ENCODE assay signal across 9 mouse cellular contexts in genomic region chr9:21463766-21464564, GRCm38 (mm10). TPM values are rescaled to one million over a fixed set of nuclear protein-coding genes. Genes with fewer than 3 reads are reported as not detected.
DNase-seq lines count a peak whose midpoint lies in the region; ATAC-seq and TF ChIP-seq lines count a peak whose summit lies in the region.
"Had no signal": no experiment of that assay in that cellular context is flagged by ENCODE, and none has a peak within 500 bp of the region (broad histone marks: within the 10 kb centered on the region; RNA-seq: fewer than 3 reads in every experiment).

No protein-coding gene starts in this region.

- no peak for DNase-seq in forebrain, embryonic 11.5 days (ENCODE audit: low spot score)
- DNase-seq in liver, adult 2 months (ENCODE audit: extremely low read depth, low read depth, low spot score): peak; percentile 25
- DNase-seq in liver, embryonic 11.5 days (ENCODE audit: low spot score): no peak
- DNase-seq in adrenal gland, postnatal 10 days: peak; percentile 33
- peak; percentile 37 for DNase-seq in fibroblast of lung, adult 2 months (ENCODE audit: low read depth)
- no peak for DNase-seq in layer of hippocampus, adult 9-10 months (ENCODE audit: low spot score)
- DNase-seq in right cerebral cortex, postnatal 4 days: no peak
- DNase-seq: thymus, adult 18-20 months had no signal

- H3K27me3 ChIP-seq in forebrain, embryonic 15.5 days: no peaks in the 10 kb centered on the region
- no peaks in the 10 kb centered on the region for H3K27me3 ChIP-seq in forebrain, embryonic 11.5 days (ENCODE audit: control insufficient read depth, insufficient read depth, low read length)
- no peaks in the 10 kb centered on the region for H3K27me3 ChIP-seq in liver, adult 2 months (ENCODE audit: control insufficient read depth, insufficient read depth, low read length)
- H3K27me3 ChIP-seq in liver, embryonic 11.5 days (replicated peaks; ENCODE audit: control insufficient read depth, insufficient read depth, low read length): no peaks in the 10 kb centered on the region

- WGBS in forebrain, embryonic 15.5 days: 92% methylated on average over 3 of the region's 3 CpGs
- WGBS in forebrain, embryonic 11.5 days: 97% methylated on average over 3 of the region's 3 CpGs
- WGBS in liver, adult 2 months: 70% methylated on average over 3 of the region's 3 CpGs
- 81% methylated on average over 3 of the region's 3 CpGs for WGBS in liver, embryonic 11.5 days

- peaks cover 14% of the 10 kb centered on the region for H3K36me3 ChIP-seq in forebrain, embryonic 15.5 days
- H3K36me3 ChIP-seq in forebrain, embryonic 11.5 days (ENCODE audit: control insufficient read depth, insufficient read depth, low read length): no peaks in the 10 kb centered on the region; the same call in 1 of the 2 replicates
- H3K36me3 ChIP-seq in liver, adult 2 months (ENCODE audit: control insufficient read depth, insufficient read depth, low read length): peaks cover 17% of the 10 kb centered on the region
- H3K36me3 ChIP-seq in liver, embryonic 11.5 days (ENCODE audit: control insufficient read depth, insufficient read depth, low read length): peaks cover 14% of the 10 kb centered on the region

- ATAC-seq in forebrain, embryonic 15.5 days (replicated peaks): no peak
- no peak for ATAC-seq in forebrain, embryonic 11.5 days (replicated peaks; ENCODE audit: low FRiP score)
- no peak for ATAC-seq in liver, embryonic 11.5 days (replicated peaks; ENCODE audit: low FRiP score)

- no peak for TF ChIP-seq CTCF in liver, adult 2 months (IDR thresholded peaks at IDR 0.05; ENCODE audit: low read depth, low read length)

- 0 out of 2 replicates have a peak overlapping the region, but pooled peaks have one; percentile 10 for H3K9ac ChIP-seq in forebrain, embryonic 15.5 days (replicated peaks)
- no peak overlapping the region for H3K9ac ChIP-seq in forebrain, embryonic 11.5 days (ENCODE audit: low read length)
- H3K9ac ChIP-seq in liver, adult 2 months (ENCODE audit: low read depth, low read length): no peak overlapping the region
- no peak overlapping the region; the same call in 1 of the 2 replicates for H3K9ac ChIP-seq in liver, embryonic 11.5 days (ENCODE audit: low read depth, low read length)

- peaks cover 7% of the 10 kb centered on the region; the same call in 1 of the 2 replicates for H3K4me1 ChIP-seq in forebrain, embryonic 15.5 days
- H3K4me1 ChIP-seq in forebrain, embryonic 11.5 days (replicated peaks; ENCODE audit: control insufficient read depth, insufficient read depth, low read length): no peaks in the 10 kb centered on the region
- peaks cover 7% of the 10 kb centered on the region; the same call in 1 of the 2 replicates for H3K4me1 ChIP-seq in liver, adult 2 months (ENCODE audit: control insufficient read depth, insufficient read depth, low read length)
- H3K4me1 ChIP-seq in liver, embryonic 11.5 days (replicated peaks; ENCODE audit: control insufficient read depth, insufficient read depth, low read length): peaks cover 10% of the 10 kb centered on the region

- H3K79me2 ChIP-seq in liver, adult 2 months (ENCODE audit: control insufficient read depth, insufficient read depth, low read length): no peaks in the 10 kb centered on the region; the same call in 1 of the 2 replicates

- H3K4me2 ChIP-seq in forebrain, embryonic 15.5 days (replicated peaks): no peak overlapping the region
- H3K4me2 ChIP-seq in forebrain, embryonic 11.5 days (ENCODE audit: low read depth, low read length, severe bottlenecking): no peak overlapping the region
- H3K4me2 ChIP-seq in liver, embryonic 11.5 days: no peak overlapping the region

- H3K4me3 ChIP-seq in forebrain, embryonic 15.5 days: no peak overlapping the region
- H3K4me3 ChIP-seq in forebrain, embryonic 11.5 days (ENCODE audit: low read depth, low read length): no peak overlapping the region
- H3K4me3 ChIP-seq in liver, adult 2 months (ENCODE audit: insufficient read depth, low read depth, low read length): no peak overlapping the region
- no peak overlapping the region for H3K4me3 ChIP-seq in liver, embryonic 11.5 days (ENCODE audit: low read depth, low read length)

- no peak for TF ChIP-seq POLR2A in liver, adult 2 months (IDR thresholded peaks at IDR 0.05; ENCODE audit: extremely low read depth, insufficient read depth, low read length)

- no peak overlapping the region for H3K27ac ChIP-seq in forebrain, embryonic 15.5 days (replicated peaks)
- no peak overlapping the region for H3K27ac ChIP-seq in forebrain, embryonic 11.5 days (ENCODE audit: low read depth, low read length)
- H3K27ac ChIP-seq in liver, adult 2 months (replicated peaks; ENCODE audit: insufficient read depth, low read depth, low read length): no peak overlapping the region
- no peak overlapping the region for H3K27ac ChIP-seq in liver, embryonic 11.5 days (ENCODE audit: low read depth, low read length)

- no peaks in the 10 kb centered on the region for H3K9me3 ChIP-seq in forebrain, embryonic 15.5 days
- H3K9me3 ChIP-seq in forebrain, embryonic 11.5 days (ENCODE audit: control insufficient read depth, low read length): no peaks in the 10 kb centered on the region
- H3K9me3 ChIP-seq in liver, embryonic 11.5 days (ENCODE audit: control insufficient read depth, low read length): no peaks in the 10 kb centered on the region

RNA-seq across cellular contexts. Expression of gene Dnm2, which starts 39.3 kb away (rescaled TPM):
- polyA plus RNA-seq in forebrain, embryonic 15.5 days (2015; fragmentation: Nextera tagmentation; extraction: Ambion mirVana): 74.7 and 77.1 TPM in 2 replicates
- polyA plus RNA-seq in forebrain, embryonic 11.5 days (2014; fragmentation: Nextera tagmentation; extraction: Ambion mirVana): 72.8 and 74.0 TPM in 2 replicates
- 28.9 and 32.3 TPM in 2 replicates for total RNA-seq in liver, adult 2 months (2014; rRNA removed)
- 57.3 and 74.4 TPM in 2 replicates for polyA plus RNA-seq in liver, adult 2 months (2012; rRNA removed)
- polyA plus RNA-seq in liver, embryonic 11.5 days (2014; fragmentation: Nextera tagmentation; extraction: Ambion mirVana): 72.7 and 79.5 TPM in 2 replicates
- total RNA-seq in adrenal gland, postnatal 10 days (2021): 10 to 100 TPM; 79.1 to 94.7 TPM

RNA-seq across cellular contexts. Expression of gene Tmed1, which starts 46.1 kb away (rescaled TPM):
- polyA plus RNA-seq in forebrain, embryonic 15.5 days (2015; fragmentation: Nextera tagmentation; extraction: Ambion mirVana): 56.4 and 57.7 TPM in 2 replicates
- 83.1 and 83.5 TPM in 2 replicates for polyA plus RNA-seq in forebrain, embryonic 11.5 days (2014; fragmentation: Nextera tagmentation; extraction: Ambion mirVana)
- 19.2 and 23.2 TPM in 2 replicates for total RNA-seq in liver, adult 2 months (2014; rRNA removed)
- 24.9 and 26.5 TPM in 2 replicates for polyA plus RNA-seq in liver, adult 2 months (2012; rRNA removed)
- polyA plus RNA-seq in liver, embryonic 11.5 days (2014; fragmentation: Nextera tagmentation; extraction: Ambion mirVana): 68.6 and 70.2 TPM in 2 replicates
- 10 to 100 TPM; 30.3 to 30.4 TPM for total RNA-seq in adrenal gland, postnatal 10 days (2021)

RNA-seq across cellular contexts. Expression of gene Qtrt1, which starts 52.3 kb away (rescaled TPM):
- polyA plus RNA-seq in forebrain, embryonic 15.5 days (2015; fragmentation: Nextera tagmentation; extraction: Ambion mirVana): 45.7 and 49.1 TPM in 2 replicates
- 58.2 and 61.5 TPM in 2 replicates for polyA plus RNA-seq in forebrain, embryonic 11.5 days (2014; fragmentation: Nextera tagmentation; extraction: Ambion mirVana)
- total RNA-seq in liver, adult 2 months (2014; rRNA removed): 5.6 TPM in 2 replicates
- polyA plus RNA-seq in liver, adult 2 months (2012; rRNA removed): 8.3 and 15.7 TPM in 2 replicates
- 59.2 and 60.2 TPM in 2 replicates for polyA plus RNA-seq in liver, embryonic 11.5 days (2014; fragmentation: Nextera tagmentation; extraction: Ambion mirVana)
- 10 to 100 TPM; 14.8 to 21.1 TPM for total RNA-seq in adrenal gland, postnatal 10 days (2021)

Comparison
In these comparisons a context has a peak if more than half of its experiments do, and no peak if none do; other contexts are left out.
1. DNase-seq: peak in liver, adult 2 months (single experiment), adrenal gland, postnatal 10 days (single experiment) and fibroblast of lung, adult 2 months (single experiment); none in forebrain, embryonic 11.5 days (single experiment), liver, embryonic 11.5 days (single experiment), layer of hippocampus, adult 9-10 months (single experiment) and right cerebral cortex, postnatal 4 days (single experiment).